Mouse (Mus musculus): ENCODE results near the gene Mier1.
"Not testable (repeated sequence)": the region's sequence is repeated elsewhere in the genome, so short reads cannot be mapped to it uniquely, and the experiment has no call there.

The Mier1 gene

GRCm38 (mm10) chr4:103114184-103115111, at the start of gene Mier1, which contains the start of gene Wdr78:
Gene Mier1, plus strand, starts transcription at chr4:103114390.
Gene Wdr78, minus strand, starts transcription at chr4:103114555.
- peak; percentile 96 for DNase-seq

- no peak for DNase-seq
Observed at GRCm38 (mm10) chr4:103064421-103064820, 49.8 kb upstream of the Mier1 start.

GRCm38 (mm10) chr4:103064976-103065375, 49.2 kb upstream of the Mier1 start:
- DNase-seq: no peak

- no peak for DNase-seq
Observed at GRCm38 (mm10) chr4:103067906-103068655, 46.1 kb upstream of the Mier1 start.

DNA sequence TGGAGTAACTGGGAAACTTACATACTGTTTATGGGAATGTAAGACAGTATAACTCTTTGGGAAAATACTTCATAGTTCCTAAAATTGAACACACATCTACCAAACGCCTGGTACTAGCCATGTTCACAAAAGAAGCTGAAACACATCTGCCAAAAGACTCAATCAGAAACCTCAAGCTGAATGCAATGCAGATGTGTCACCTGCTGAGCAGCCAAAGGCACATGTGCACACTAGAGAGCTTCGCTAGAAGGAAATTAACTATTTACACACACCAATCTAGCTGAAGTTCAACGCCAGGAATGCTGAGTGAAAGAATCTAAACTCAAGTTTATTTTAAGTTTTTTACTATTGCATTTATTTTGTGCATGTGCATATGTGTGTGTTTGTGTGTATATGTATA, 43.6 kb upstream of the Mier1 start:
- no peak for DNase-seq

- DNase-seq: no peak
Observed at GRCm38 (mm10) chr4:103085237-103085636, 29.0 kb upstream of the Mier1 start.

DNA sequence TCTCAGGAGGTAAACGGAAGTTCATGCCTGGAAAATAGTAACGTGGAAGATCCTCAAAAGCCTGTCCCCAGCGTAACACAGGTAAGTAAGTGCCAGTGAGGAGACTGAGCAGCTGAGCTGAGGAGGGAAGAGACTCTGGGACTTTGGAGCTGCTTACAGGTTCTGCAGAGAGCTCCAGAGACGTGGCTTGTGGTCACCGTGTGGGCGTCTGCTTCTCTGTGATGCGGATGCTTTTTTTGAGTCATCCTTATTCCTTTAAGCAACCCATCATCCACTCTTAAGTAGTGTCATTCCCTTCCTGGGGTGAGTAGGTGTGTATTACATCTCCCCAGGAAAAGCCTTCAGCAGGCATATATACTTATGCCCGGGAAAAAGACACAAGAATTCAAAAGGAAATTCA, 18.3 kb upstream of the Mier1 start:
- no peak for DNase-seq

DNA sequence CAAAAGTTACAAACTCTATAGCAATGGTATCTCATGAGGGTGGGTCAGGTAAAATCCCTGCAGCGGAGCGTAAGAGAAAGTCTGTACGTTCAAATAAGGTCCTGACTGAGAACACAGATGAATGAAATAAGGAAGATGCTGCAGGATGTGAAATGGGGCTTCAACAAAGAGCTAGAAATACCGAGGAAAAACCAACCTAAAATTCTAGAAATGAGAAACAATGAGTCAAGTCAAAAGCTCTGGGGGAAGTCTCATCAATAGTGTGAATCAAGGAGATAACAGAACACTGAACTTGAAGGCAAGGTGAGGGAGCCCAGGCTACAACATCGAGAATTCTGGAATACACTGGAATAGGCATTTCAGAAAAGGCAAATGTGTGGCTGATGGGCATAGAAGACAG, 15.7 kb upstream of the Mier1 start:
- no peak for DNase-seq

DNA sequence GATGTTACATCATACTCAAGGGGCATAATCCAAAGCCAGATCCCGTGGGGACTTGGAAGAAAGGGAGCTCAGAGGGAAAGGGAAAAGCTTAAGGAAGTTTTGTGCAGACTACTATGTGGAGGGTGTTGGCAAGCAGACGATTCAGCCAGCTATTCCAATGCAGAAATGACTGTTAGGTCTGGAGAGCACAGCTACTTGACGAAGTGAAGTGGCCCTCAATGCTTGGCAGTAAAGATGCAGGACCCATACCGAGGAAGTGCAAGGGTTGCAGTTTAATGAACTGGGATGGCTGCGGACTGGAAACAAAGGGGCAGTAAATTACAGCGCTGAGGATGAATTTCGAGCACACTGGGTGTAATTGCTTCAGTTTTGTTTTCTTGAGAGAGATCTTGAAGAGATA, 1.5 kb upstream of the Mier1 start:
- no peak for DNase-seq

DNA sequence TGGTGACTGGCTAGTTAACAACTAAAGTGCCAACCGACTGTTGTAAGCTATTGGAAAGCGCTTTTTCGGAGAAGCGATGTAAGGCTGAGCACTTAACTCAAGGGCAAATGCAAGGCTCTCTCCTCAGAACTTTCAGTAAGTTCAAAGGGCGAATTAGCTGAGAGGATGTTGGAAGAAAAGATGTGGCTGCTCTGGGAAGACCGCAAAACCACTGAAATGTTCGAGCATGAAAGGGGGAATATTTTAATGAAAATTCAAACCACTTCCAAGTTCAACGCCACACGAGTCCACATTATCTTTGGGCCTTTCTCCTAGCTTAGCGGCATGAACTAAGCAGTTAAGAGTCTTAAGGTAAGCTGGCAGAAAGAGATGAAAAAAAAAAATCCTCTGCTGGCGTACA, 788 bp upstream of the Mier1 start:
- no peak for DNase-seq

- DNase-seq: no peak
Observed at GRCm38 (mm10) chr4:103118888-103119228, 4.7 kb downstream of the Mier1 start.

DNA sequence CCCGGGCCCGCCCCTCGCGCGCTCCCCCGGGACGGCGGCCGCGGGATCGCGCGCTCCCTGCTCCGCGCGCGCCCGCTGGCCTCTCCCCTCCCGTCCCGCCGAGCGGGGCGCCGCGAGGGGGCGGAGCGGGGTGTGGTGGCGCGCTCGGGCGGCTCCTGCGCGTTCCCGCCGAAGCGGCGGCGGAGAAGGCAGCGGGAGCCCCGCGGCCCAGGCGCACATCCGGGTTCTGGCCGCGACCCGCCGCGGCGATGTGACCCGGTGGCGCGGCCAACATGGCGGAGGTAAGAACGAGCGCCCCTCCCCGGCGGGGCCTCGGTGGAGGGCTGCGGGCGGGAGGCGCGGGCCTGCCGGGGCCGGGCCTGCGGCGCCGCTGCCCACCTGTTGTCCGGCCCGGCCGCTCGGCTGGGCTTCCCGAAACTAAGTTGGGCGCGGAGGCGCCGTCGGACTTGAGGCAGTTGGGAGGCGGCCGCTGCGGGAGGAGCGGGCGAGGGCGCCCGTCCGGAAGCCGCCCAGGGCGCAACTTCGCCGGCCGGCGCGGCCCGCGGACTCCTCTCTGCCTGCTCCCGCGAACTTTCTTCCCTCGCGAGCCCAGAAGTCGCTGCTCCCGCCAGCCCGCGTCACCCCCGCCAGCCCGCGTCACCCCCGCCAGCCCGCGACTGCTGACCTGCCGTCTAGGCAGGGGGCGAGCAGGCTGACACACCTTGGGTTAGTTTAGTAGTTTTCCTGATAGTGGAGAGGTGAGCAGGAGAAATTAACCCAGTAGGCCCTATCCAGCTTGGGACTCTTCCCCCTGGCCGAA, 5.2 kb downstream of the Mier1 start:
- peak; percentile 85 for DNase-seq

DNA sequence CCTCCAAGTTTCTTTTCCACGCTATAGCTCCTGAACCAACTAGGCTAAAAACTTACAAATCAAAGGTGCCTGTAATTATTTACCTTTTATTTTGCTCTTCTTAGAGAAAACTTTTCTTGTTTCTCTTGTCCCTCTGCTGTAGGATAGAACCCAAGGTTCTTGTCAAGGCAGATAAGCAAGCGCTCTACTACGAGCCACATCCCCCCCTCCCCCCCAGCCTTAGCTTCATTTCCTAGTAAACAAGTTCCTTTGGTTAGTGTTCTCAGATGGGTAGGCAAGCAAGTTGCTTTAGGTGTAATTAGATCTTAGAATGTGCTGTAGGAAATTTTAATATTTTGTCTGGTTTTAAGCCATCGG, 5.8 kb downstream of the Mier1 start:
- no peak for DNase-seq

- no peak for DNase-seq
Observed at GRCm38 (mm10) chr4:103120395-103120794, 6.2 kb downstream of the Mier1 start.

DNA sequence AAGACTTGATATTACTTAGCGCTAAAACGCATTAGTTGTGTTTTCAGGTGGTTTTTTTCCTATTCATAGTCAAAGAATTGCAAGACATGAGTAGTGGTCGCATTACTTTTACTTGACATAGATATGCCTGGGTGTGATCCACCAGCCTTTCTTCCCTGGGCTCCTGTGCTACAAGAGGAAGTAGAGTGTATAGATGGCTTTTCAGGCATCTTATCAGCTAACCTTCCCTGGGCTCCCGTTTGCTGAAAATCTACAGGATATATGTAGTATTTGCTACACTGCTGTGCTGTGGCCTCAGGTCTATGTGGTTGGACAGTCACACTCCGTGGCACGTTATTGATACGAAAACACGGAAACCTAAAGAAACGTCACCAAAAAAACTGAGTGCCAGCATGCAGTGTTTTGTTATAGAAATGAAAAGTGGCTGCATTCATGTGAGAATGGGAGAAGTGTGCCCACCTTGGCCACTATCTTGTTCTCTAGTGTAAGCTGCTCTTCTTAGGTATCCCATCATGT, 6.7 kb downstream of the Mier1 start:
- no peak for DNase-seq

- no peak for DNase-seq
Observed at GRCm38 (mm10) chr4:103123086-103123485, 8.9 kb downstream of the Mier1 start.

- DNase-seq: no peak
Observed at GRCm38 (mm10) chr4:103123606-103124005, 9.4 kb downstream of the Mier1 start.

DNA sequence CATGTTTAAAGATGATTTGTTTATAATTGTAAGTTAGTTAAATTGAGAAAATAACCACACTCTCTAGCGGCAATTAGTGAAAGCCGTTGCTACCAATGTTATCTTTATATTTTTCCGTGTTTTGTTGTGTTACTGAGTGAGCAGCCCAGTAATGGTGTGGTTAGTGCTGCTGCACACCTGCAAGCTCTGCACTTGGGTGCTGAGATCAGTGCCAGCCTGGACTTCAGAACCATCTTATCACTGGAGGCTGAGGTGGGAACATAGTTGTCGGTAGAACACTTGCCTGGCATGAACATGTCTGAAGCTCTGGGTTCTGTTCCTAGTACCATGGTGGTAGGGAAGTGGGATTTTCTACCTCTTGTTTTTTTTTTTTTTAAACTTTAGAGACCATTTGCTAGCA, 12.3 kb downstream of the Mier1 start:
- DNase-seq: no peak

DNA sequence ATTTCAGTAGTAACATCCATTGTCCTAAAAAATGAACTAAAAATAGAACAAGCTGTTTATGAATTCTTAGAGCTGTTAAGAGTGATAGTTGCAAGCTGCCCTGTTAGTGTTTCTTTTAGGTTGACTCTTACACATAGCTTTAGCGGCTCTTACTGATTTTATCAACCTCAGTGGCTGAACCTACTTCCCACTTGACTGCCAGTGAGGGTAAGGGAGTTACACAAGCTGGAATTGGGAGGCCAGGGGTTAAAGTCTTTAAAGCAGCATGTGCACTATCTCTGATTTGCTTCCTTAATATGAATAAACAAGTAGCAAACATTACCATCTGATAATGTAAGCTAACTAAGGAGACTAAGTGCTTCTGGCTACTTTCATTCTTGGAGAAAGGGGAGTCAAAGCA, 22.8 kb downstream of the Mier1 start:
- DNase-seq: no peak

GRCm38 (mm10) chr4:103146339-103146738, 32.1 kb downstream of the Mier1 start:
- DNase-seq: peak; percentile 63

- no peak for DNase-seq
Observed at GRCm38 (mm10) chr4:103151946-103152345, 37.8 kb downstream of the Mier1 start.

DNA sequence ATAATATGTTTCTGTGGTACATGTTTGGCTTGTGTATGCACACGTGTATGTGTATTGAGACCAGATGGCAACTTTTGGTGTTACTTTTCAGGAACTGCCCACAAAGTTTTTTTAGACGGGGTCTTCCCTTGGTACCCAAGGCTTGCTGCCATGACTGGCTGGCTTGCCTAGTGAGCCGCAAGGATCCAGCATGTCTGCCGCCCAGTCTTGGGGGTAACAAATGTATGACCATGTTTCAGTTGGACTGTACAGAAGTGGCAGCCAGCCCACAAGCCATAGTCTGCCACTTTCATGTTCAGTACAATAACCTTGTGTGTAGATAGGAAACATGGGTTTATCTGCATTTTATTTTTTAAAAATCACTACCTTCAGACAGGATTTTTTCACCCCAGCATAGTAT, 44.6 kb downstream of the Mier1 start:
- no peak for DNase-seq

- DNase-seq: not testable (repeated sequence)
Observed at GRCm38 (mm10) chr4:103166198-103166597, 52.0 kb downstream of the Mier1 start.

Data from right cerebral cortex, postnatal 25 days (tissue).